Mouse (Mus musculus) stomach, embryonic 15.5 days (tissue): Measurements from ENCODE around the gene Casz1. TPM values are rescaled to one million over a fixed set of nuclear protein-coding genes. Genes with fewer than 3 reads are reported as not detected.

Source experiments
- ATAC-seq: fragments of 200-750 bp; cut with Nextera tagmentation; 2 replicates; pipeline ENCODE4 v1.8.0; 2017; ENCODE audit warnings: low read depth, moderate number of reproducible peaks, moderate TSS enrichment; ENCODE audit not compliant: insufficient read depth, low FRiP score
- H3K27ac ChIP-seq: fragments of 300-500 bp; sonication (generic); 2 replicates; pipeline ENCODE4 v1.5.1; 2015; ENCODE audit warnings: mild to moderate bottlenecking, inconsistent platforms
- H3K27me3 ChIP-seq: fragments of 300-500 bp; sonication (generic); replicated peaks from 2 replicates; pipeline ENCODE4 v1.6.1; 2015; ENCODE audit warnings: inconsistent platforms
- H3K36me3 ChIP-seq: fragments of 300-500 bp; sonication (generic); 2 replicates; pipeline ENCODE4 v1.6.1; 2015; ENCODE audit warnings: inconsistent platforms
- H3K4me1 ChIP-seq: fragments of 300-500 bp; sonication (generic); 2 replicates; pipeline ENCODE4 v1.6.1; 2015; ENCODE audit warnings: inconsistent platforms
- H3K4me2 ChIP-seq: fragments of 300-500 bp; sonication (generic); 2 replicates; pipeline ENCODE4 v1.6.1; 2015; ENCODE audit warnings: mild to moderate bottlenecking, inconsistent platforms
- H3K4me3 ChIP-seq: fragments of 300-500 bp; sonication (generic); replicated peaks from 2 replicates; pipeline ENCODE4 v1.5.1; 2015; ENCODE audit warnings: inconsistent platforms
- H3K9ac ChIP-seq: fragments of 300-500 bp; sonication (generic); 2 replicates; pipeline ENCODE4 v1.6.1; 2015; ENCODE audit warnings: inconsistent platforms
- H3K9me3 ChIP-seq: fragments of 300-500 bp; sonication (generic); 2 replicates; pipeline ENCODE4 v1.6.1; 2016; ENCODE audit warnings: inconsistent platforms
- WGBS: fragments of 180-500 bp; shearing (Covaris S2); methylation state at CpG from one replicate; pipeline ENCODE4 v1.1.7; 2015; 5-methylcytosine and 5-hydroxymethylcytosine counted together
- polyA plus RNA-seq: library from polyadenylated mRNA; unstranded; fragments of >200 nt; fragmentation: Nextera tagmentation; extraction: Ambion mirVana; gene quantifications from 2 replicates; pipeline ENCODE4 v1.2.1, GENCODE M21; 2015

The Casz1 gene
- polyA plus RNA-seq, 1 experiment from 2014 or later, result 8.9 TPM

- Histone ChIP-seq H3K4me2 (no peak overlapping the region), H3K4me3 (no peak overlapping the region), H3K27ac (no peak overlapping the region), H3K27me3 (peaks cover 24% of the 10 kb centered on the region), H3K9ac (no peak overlapping the region), H3K4me1 (peaks cover 11% of the 10 kb centered on the region; the same call in 1 of the 2 replicates), H3K36me3 (no peaks in the 10 kb centered on the region), H3K9me3 (no peaks in the 10 kb centered on the region)
- WGBS, result 65% methylated on average over 10 of the region's 10 CpGs
- no peak for ATAC-seq
Measured at GRCm38 (mm10) chr4:148775476-148776269, 28.6 kb upstream of the Casz1 start.

- WGBS, result 49% methylated on average over 8 of the region's 8 CpGs
- no peak overlapping the region for H3K27ac ChIP-seq
- H3K4me2 ChIP-seq, result no peak overlapping the region
- H3K4me1 ChIP-seq, result 0 out of 2 replicates have a peak, but pooled peaks cover 3% of the 10 kb centered on the region
- no peaks in the 10 kb centered on the region for H3K9me3 ChIP-seq
- H3K9ac ChIP-seq, result no peak overlapping the region
- ATAC-seq, result no peak; the same call in 1 of the 2 replicates
- H3K36me3 ChIP-seq, result no peaks in the 10 kb centered on the region
- no peak overlapping the region for H3K4me3 ChIP-seq
- H3K27me3 ChIP-seq, result no peaks in the 10 kb centered on the region
Measured at GRCm38 (mm10) chr4:148780097-148780621, 24.1 kb upstream of the Casz1 start.

- H3K9me3 ChIP-seq, result no peaks in the 10 kb centered on the region
- no peaks in the 10 kb centered on the region for H3K4me1 ChIP-seq
- no peak overlapping the region for H3K27ac ChIP-seq
- no peaks in the 10 kb centered on the region for H3K27me3 ChIP-seq
- H3K36me3 ChIP-seq, result no peaks in the 10 kb centered on the region
- WGBS, result 70% methylated on average over 7 of the region's 7 CpGs
- no peak overlapping the region for H3K4me3 ChIP-seq
- no peak overlapping the region for H3K9ac ChIP-seq
- no peak for ATAC-seq
- H3K4me2 ChIP-seq, result no peak overlapping the region
Measured at GRCm38 (mm10) chr4:148781516-148781915, 22.7 kb upstream of the Casz1 start.

GRCm38 (mm10) chr4:148782880-148783279, 21.3 kb upstream of the Casz1 start:
- WGBS, result 87% methylated on average over 6 of the region's 6 CpGs
- Histone ChIP-seq H3K4me3 (no peak overlapping the region), H3K4me1 (no peaks in the 10 kb centered on the region), H3K27ac (no peak overlapping the region), H3K27me3 (no peaks in the 10 kb centered on the region), H3K9ac (no peak overlapping the region), H3K4me2 (no peak overlapping the region), H3K9me3 (no peaks in the 10 kb centered on the region), H3K36me3 (no peaks in the 10 kb centered on the region)
- ATAC-seq, result no peak

- Histone ChIP-seq H3K36me3 (no peaks in the 10 kb centered on the region), H3K4me3 (no peak overlapping the region), H3K27me3 (no peaks in the 10 kb centered on the region), H3K9ac (no peak overlapping the region), H3K9me3 (no peaks in the 10 kb centered on the region), H3K4me1 (no peaks in the 10 kb centered on the region), H3K27ac (no peak overlapping the region), H3K4me2 (no peak overlapping the region)
- no peak for ATAC-seq
- 56% methylated on average over 6 of the region's 6 CpGs for WGBS
Measured at GRCm38 (mm10) chr4:148783760-148784159, 20.5 kb upstream of the Casz1 start.

GRCm38 (mm10) chr4:148785053-148785567, 19.1 kb upstream of the Casz1 start:
- no peak overlapping the region for H3K4me3 ChIP-seq
- no peak for ATAC-seq
- H3K4me1 ChIP-seq, result no peaks in the 10 kb centered on the region
- no peak overlapping the region for H3K27ac ChIP-seq
- no peak overlapping the region for H3K4me2 ChIP-seq
- 78% methylated on average over 6 of the region's 6 CpGs for WGBS
- no peaks in the 10 kb centered on the region for H3K9me3 ChIP-seq
- no peaks in the 10 kb centered on the region for H3K27me3 ChIP-seq
- no peak overlapping the region for H3K9ac ChIP-seq
- H3K36me3 ChIP-seq, result no peaks in the 10 kb centered on the region

- Histone ChIP-seq H3K27me3 (no peaks in the 10 kb centered on the region), H3K27ac (no peak overlapping the region), H3K4me1 (peaks cover 1% of the 10 kb centered on the region; the same call in 1 of the 2 replicates), H3K9me3 (no peaks in the 10 kb centered on the region), H3K4me3 (no peak overlapping the region), H3K4me2 (no peak overlapping the region), H3K9ac (no peak overlapping the region), H3K36me3 (no peaks in the 10 kb centered on the region)
- 71% methylated on average over 8 of the region's 8 CpGs for WGBS
- ATAC-seq, result no peak
Measured at GRCm38 (mm10) chr4:148785995-148786394, 18.2 kb upstream of the Casz1 start.

- no peaks in the 10 kb centered on the region for H3K36me3 ChIP-seq
- no peaks in the 10 kb centered on the region for H3K9me3 ChIP-seq
- no peaks in the 10 kb centered on the region for H3K27me3 ChIP-seq
- 66% methylated on average over 8 of the region's 8 CpGs for WGBS
- H3K9ac ChIP-seq, result no peak overlapping the region
- H3K4me1 ChIP-seq, result peaks cover 2% of the 10 kb centered on the region; the same call in 1 of the 2 replicates
- H3K27ac ChIP-seq, result no peak overlapping the region
- H3K4me3 ChIP-seq, result no peak overlapping the region
- 0 out of 2 replicates have a peak, but pooled peaks have one; percentile 17 for ATAC-seq
- H3K4me2 ChIP-seq, result no peak overlapping the region
Measured at GRCm38 (mm10) chr4:148790940-148791339, 13.3 kb upstream of the Casz1 start.

GRCm38 (mm10) chr4:148795038-148795437, 9.2 kb upstream of the Casz1 start:
- no peaks in the 10 kb centered on the region for H3K36me3 ChIP-seq
- ATAC-seq, result no peak
- no peak overlapping the region for H3K27ac ChIP-seq
- peaks cover 2% of the 10 kb centered on the region; the same call in 1 of the 2 replicates for H3K4me1 ChIP-seq
- H3K4me2 ChIP-seq, result no peak overlapping the region
- H3K9ac ChIP-seq, result no peak overlapping the region
- 35% methylated on average over 4 of the region's 4 CpGs for WGBS
- no peak overlapping the region for H3K4me3 ChIP-seq
- H3K9me3 ChIP-seq, result no peaks in the 10 kb centered on the region
- H3K27me3 ChIP-seq, result no peaks in the 10 kb centered on the region

- Histone ChIP-seq H3K27ac (peak overlapping the region; percentile 17), H3K4me1 (no peaks in the 10 kb centered on the region), H3K4me2 (no peak overlapping the region), H3K36me3 (no peaks in the 10 kb centered on the region), H3K9me3 (no peaks in the 10 kb centered on the region), H3K4me3 (no peak overlapping the region), H3K9ac (no peak overlapping the region), H3K27me3 (no peaks in the 10 kb centered on the region)
- ATAC-seq, result peak; percentile 86
- 63% methylated on average over 12 of the region's 12 CpGs for WGBS
Measured at GRCm38 (mm10) chr4:148797475-148798324, 6.5 kb upstream of the Casz1 start.

- Histone ChIP-seq H3K36me3 (no peaks in the 10 kb centered on the region), H3K9me3 (no peaks in the 10 kb centered on the region), H3K4me2 (no peak overlapping the region), H3K9ac (no peak overlapping the region), H3K27me3 (peaks cover 24% of the 10 kb centered on the region), H3K27ac (no peak overlapping the region), H3K4me1 (peaks cover 30% of the 10 kb centered on the region), H3K4me3 (no peak overlapping the region)
- no peak for ATAC-seq
- 56% methylated on average over 4 of the region's 4 CpGs for WGBS
Measured at GRCm38 (mm10) chr4:148803031-148803430, 1.2 kb upstream of the Casz1 start.
